Mouse (Mus musculus) embryonic facial prominence, embryonic 10.5 days (tissue): ENCODE measurements at regions not wholly inside any gene's neighbourhood (a gene's known extent, or its start where the extent isn't known, plus 50 kb on each side); places are given as distances from the start of the nearest gene placed in this dataset.

ENCODE experiments used
- DNase-seq: peaks from one replicate; pipeline ENCODE4 v3.0.0-alpha.2; 2017; ENCODE audit warnings: low spot score
- H3K27ac ChIP-seq: fragments of 300-500 bp; sonication (generic); replicated peaks from 2 replicates; pipeline ENCODE4 v1.5.1; 2016; ENCODE audit warnings: mild to moderate bottlenecking
- H3K27me3 ChIP-seq: fragments of 300-500 bp; sonication (generic); replicated peaks from 2 replicates; pipeline ENCODE4 v1.6.1; 2016; ENCODE audit warnings: low read depth, mild to moderate bottlenecking; ENCODE audit not compliant: poor library complexity, severe bottlenecking
- H3K36me3 ChIP-seq: fragments of 300-500 bp; sonication (generic); replicated peaks from 2 replicates; pipeline ENCODE4 v1.6.1; 2016; ENCODE audit warnings: mild to moderate bottlenecking, moderate library complexity
- H3K4me1 ChIP-seq: fragments of 300-500 bp; sonication (generic); 2 replicates; pipeline ENCODE4 v1.6.1; 2016
- H3K4me3 ChIP-seq: fragments of 300-500 bp; sonication (generic); 2 replicates; pipeline ENCODE4 v1.5.1; 2016; ENCODE audit warnings: mild to moderate bottlenecking, moderate library complexity
- H3K9me3 ChIP-seq: fragments of 300-500 bp; sonication (generic); 2 replicates; pipeline ENCODE4 v1.6.1; 2016; ENCODE audit warnings: mild to moderate bottlenecking
- WGBS: fragments of 180-500 bp; shearing (Covaris S2); methylation state at CpG from one replicate; pipeline ENCODE4 v1.1.7; 2016; 5-methylcytosine and 5-hydroxymethylcytosine counted together

DNA sequence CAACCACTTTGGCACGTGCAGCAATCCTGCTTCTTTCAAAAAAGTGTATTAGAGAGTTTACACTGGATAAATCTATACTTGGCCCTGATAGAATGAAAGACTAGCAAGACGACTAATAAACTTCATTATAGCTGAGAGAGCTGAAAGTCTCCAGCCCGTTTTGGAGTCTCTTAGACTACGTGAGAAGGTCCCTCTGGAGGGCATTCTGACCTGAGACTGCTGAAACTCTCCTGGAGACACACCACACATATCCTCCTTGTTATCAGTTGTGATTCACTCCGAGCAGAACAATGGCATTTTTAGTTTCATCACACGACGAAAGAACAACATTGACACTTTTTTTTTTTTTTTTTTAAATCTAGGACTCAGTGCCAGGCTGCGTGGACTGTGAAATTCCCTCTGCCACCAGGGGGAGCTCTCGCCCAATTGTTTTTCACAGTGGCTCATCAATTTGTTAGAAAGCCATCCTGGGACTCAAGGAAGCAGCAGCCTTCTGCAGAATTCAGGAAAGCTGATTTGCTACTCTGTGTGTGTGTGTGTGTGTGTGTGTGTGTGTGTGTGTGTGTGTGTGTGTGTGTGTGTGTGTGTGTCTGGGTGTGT is 1467.0 kb upstream of the Slc10a2 start:
- Histone ChIP-seq H3K27me3 (no peaks in the 10 kb centered on the region), H3K36me3 (no peaks in the 10 kb centered on the region), H3K27ac (no peak overlapping the region), H3K4me3 (no peak overlapping the region), H3K9me3 (no peaks in the 10 kb centered on the region), H3K4me1 (no peaks in the 10 kb centered on the region)
- peak; percentile 87 for DNase-seq
- 40% methylated on average over 9 of the region's 9 CpGs for WGBS

DNA sequence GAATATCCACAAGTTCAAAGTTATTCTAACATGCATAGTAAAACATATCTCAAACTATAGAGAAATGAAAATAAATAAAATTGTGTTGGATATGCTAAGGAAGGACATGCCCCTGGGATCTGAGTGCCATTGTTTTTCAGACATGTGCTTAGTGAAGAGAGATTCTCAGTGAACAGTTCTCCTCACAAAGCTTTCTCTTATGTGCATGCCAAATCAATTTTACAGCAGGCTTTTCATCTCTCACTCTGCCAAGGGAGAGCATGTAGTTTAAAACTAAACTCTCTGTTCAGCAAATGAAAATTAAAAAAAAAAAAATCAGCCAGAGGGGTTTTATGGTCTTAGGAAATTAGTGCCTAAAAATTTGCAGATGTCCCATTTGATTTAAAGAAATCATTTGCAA is 1445.8 kb upstream of the Slc10a2 start:
- Histone ChIP-seq H3K36me3 (no peaks in the 10 kb centered on the region), H3K4me1 (no peaks in the 10 kb centered on the region)
- DNase-seq: no peak

DNA sequence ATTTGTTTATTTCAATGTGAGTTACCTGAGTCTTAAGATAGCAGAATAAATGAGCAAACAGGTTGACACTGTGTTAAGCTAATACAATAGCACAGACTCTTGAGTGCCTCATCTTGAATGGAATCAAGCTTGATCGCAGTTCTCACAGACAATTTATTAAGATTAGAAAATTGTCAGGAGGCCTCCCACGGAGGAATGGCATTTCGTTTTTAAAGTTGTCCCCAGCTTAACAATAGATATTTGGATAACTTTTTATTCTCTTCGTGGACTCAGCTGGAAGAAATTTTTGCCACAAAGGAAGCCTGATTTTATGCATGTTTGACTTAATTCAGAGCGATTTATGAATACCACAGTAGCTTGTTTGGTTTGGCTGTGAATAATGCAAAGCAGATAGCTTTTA is 1422.0 kb upstream of the Slc10a2 start:
- no peak overlapping the region for H3K27ac ChIP-seq
- no peak overlapping the region for H3K4me3 ChIP-seq
- no peaks in the 10 kb centered on the region for H3K36me3 ChIP-seq
- WGBS: 55% methylated on average over 5 of the region's 5 CpGs
- peaks cover 5% of the 10 kb centered on the region; the same call in 1 of the 2 replicates for H3K4me1 ChIP-seq
- no peaks in the 10 kb centered on the region for H3K27me3 ChIP-seq
- H3K9me3 ChIP-seq: no peaks in the 10 kb centered on the region
- no peak for DNase-seq

More for the DNA sequence above, 1445.8 kb upstream of the Slc10a2 start:
- Histone ChIP-seq H3K27ac (no peak overlapping the region), H3K4me3 (no peak overlapping the region), H3K27me3 (no peaks in the 10 kb centered on the region), H3K9me3 (no peaks in the 10 kb centered on the region)

DNA sequence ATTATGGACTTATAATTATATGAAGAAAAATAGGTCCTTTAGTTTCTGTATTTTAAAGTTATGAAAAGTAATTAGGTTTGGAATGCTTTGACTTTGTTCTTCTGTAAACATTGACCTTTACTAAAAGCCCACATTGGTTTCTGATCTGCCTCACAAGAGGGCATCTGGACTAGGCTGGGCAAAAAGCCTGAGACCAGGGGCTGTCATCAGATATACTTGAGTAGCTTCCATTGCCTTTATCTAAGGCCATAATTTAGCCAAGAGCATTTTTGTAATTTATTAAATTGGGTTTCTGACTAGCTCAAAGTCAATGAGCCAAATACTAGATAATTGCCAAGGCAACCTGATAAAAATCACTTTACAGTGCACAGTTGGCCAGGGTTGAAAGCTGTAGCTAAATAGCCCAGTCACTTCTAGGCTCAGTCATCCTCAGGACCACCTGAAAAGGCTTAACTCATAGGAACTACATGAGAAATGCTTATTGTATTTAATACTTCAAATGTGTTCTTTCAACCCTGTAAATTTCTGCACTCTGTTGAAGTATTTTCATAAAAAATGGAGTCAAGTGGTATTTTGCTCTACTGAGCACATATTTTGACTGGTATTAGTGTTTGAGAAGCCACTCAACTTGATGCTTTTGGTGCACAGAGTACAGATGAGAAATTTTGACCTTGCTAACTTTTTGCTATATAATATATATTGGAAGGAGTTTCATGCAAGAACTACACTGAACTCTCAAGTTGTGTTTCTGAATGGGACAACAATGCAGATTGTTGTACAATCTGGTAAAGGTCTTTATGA is 1410.9 kb upstream of the Slc10a2 start:
- H3K27me3 ChIP-seq: no peaks in the 10 kb centered on the region
- H3K4me3 ChIP-seq: no peak overlapping the region
- H3K4me1 ChIP-seq: no peaks in the 10 kb centered on the region
- no peak overlapping the region for H3K27ac ChIP-seq
- no peak for DNase-seq
- H3K9me3 ChIP-seq: no peaks in the 10 kb centered on the region
- H3K36me3 ChIP-seq: no peaks in the 10 kb centered on the region

DNA sequence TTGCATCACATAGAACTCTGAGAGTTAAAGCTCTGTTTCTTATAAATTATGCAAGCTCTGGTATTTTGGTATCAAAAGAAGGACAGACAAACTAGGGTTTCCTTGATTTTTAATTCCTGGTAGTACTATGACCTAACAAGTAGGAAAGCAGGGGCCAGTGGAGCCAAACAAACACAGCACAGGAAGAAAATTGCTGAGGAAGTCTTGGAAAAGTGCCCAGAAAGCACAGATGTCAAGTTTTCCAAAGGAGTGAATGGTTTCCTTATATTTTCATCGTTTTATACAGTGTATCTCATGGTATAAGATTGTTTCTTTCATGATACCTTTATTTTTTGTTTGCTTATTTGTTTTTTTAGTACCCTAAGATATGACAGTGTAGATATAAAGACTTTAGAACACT is 1387.3 kb upstream of the Slc10a2 start:
- no peak overlapping the region for H3K27ac ChIP-seq
- H3K36me3 ChIP-seq: no peaks in the 10 kb centered on the region
- DNase-seq: no peak
- H3K27me3 ChIP-seq: no peaks in the 10 kb centered on the region
- WGBS: 83% methylated on average over 1 of the region's 1 CpGs
- no peak overlapping the region for H3K4me3 ChIP-seq
- no peaks in the 10 kb centered on the region for H3K9me3 ChIP-seq
- no peaks in the 10 kb centered on the region for H3K4me1 ChIP-seq

DNA sequence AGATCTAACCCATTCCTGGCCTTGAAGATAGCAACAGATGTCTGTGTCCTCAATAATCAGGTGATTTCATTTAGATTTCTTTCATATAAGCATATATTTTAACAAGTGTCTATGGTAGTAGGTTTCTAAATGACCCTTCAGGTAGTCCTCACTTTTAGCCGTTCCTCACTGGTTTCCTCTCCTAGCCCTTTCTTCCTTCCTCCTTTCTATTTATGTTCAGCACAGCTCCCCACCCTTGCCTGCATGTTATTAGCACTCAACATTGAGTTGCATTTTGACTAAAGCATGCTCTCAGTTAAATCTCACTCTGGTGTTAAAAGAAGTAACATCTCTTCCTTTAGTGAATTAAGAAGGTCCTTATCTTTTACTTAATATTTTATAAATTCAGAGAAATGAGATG is 1376.8 kb upstream of the Slc10a2 start:
- Histone ChIP-seq H3K4me1 (no peaks in the 10 kb centered on the region), H3K9me3 (no peaks in the 10 kb centered on the region), H3K27ac (no peak overlapping the region), H3K36me3 (no peaks in the 10 kb centered on the region), H3K27me3 (no peaks in the 10 kb centered on the region), H3K4me3 (no peak overlapping the region)
- no peak for DNase-seq
- WGBS: 88% methylated on average over 1 of the region's 1 CpGs

DNA sequence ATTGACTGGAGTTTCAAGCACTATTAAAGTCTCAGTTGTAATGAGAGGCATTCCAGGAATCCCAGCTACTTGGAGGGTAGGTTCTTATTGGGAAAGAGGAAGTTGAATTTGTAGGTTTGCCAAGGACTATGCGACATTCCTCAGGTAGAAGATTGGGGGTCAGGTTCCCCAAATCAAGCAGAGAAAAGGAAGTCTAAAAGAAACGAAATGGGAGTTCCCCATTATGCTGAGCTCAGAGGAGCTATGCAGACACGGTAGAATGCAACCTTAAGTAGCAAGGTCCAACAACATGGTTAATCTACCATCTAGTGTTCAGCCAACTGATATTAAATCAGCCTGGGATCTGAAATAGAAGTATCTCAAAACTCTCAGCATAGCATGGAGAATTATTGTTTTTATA is 1365.9 kb upstream of the Slc10a2 start:
- DNase-seq: no peak
- Histone ChIP-seq H3K4me3 (no peak overlapping the region), H3K27me3 (no peaks in the 10 kb centered on the region), H3K4me1 (no peaks in the 10 kb centered on the region), H3K9me3 (no peaks in the 10 kb centered on the region), H3K36me3 (no peaks in the 10 kb centered on the region), H3K27ac (no peak overlapping the region)
- WGBS: 80% methylated on average over 3 of the region's 3 CpGs

DNA sequence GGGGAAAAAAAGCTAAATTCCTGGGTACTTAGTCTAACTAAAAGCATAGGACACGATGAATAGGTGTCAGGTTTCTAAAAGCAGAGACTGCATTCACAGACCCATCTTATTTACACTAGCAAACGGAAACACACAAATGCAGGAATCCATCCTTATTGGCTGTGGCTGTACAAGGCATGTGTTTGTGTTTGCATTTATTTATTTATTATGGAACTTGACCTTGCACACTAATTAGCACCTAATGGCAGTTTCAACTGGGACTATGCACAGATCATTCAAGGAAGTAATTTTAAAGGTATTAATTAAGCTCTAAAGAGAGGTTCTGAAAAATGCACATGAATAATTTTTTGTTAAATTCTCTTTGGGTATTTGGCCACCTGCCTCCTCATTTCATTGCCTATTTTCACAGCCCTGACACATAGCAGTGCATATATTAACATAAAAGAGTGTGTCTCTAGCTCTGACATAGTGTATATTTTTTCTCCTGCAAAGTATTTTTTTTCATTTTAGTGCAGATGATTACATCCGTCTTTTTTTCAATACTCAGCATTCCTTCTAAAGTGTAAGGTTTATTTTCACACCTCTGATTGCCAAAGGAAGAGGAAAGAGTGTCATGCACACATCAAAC is 1351.5 kb upstream of the Slc10a2 start:
- no peak overlapping the region for H3K4me3 ChIP-seq

DNA sequence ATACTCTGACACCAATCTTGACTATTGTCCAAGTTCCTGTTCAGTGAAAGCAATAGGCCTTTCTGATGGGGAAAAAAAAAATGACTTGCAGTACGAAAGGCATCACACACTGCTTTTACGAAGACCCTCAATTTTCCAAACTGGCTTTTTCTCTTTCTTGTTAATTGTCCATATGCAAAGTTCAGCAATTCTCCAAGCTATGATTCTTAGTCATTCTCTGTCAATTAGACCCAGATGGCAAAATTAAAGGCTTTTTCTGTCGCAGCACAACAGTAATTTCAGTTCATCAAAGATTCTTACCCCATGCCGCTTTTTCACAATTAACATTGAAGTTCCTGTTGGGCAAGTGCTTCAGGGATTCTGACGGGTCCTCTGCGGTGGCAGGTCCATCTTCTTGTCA is 1343.2 kb upstream of the Slc10a2 start:
- no peaks in the 10 kb centered on the region for H3K9me3 ChIP-seq
- WGBS: 46% methylated on average over 6 of the region's 6 CpGs
- peak; percentile 15 for DNase-seq
- no peak overlapping the region for H3K4me3 ChIP-seq
- H3K36me3 ChIP-seq: no peaks in the 10 kb centered on the region
- H3K27me3 ChIP-seq: no peaks in the 10 kb centered on the region
- no peak overlapping the region for H3K27ac ChIP-seq
- H3K4me1 ChIP-seq: peaks cover 4% of the 10 kb centered on the region; the same call in 1 of the 2 replicates

More for the DNA sequence above, 1351.5 kb upstream of the Slc10a2 start:
- Histone ChIP-seq H3K4me1 (peaks cover 13% of the 10 kb centered on the region), H3K27ac (no peak overlapping the region), H3K36me3 (no peaks in the 10 kb centered on the region), H3K9me3 (no peaks in the 10 kb centered on the region), H3K27me3 (no peaks in the 10 kb centered on the region)
- WGBS: 19% methylated on average over 3 of the region's 3 CpGs
- DNase-seq: no peak

DNA sequence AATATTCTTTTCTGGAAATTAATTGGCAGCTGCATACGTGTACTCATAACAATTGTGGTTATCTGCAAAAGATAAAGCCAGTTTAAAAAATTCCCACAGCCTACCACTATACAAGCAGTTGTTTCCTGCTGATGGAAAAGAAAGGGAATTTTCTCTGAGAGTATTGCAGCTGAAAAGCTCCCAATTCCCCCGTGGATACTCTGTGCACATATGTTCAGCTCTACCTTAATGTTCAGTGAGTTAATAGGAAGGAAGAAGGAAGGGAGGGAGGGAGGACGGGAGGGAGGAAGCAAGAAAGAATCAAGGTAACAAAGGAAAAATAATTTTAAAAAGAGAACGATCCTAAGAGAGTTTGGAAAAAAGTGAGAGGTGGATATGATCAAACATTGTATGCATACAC is 1333.9 kb upstream of the Slc10a2 start:
- Histone ChIP-seq H3K36me3 (no peaks in the 10 kb centered on the region), H3K4me3 (no peak overlapping the region), H3K4me1 (0 out of 2 replicates have a peak, but pooled peaks cover 3% of the 10 kb centered on the region), H3K27ac (no peak overlapping the region), H3K9me3 (no peaks in the 10 kb centered on the region), H3K27me3 (no peaks in the 10 kb centered on the region)
- no peak for DNase-seq
- 77% methylated on average over 4 of the region's 4 CpGs for WGBS
